Mouse (Mus musculus) forebrain, embryonic 10.5 days (tissue): ENCODE measurements around the gene Deup1. TPM values are rescaled to one million over a fixed set of nuclear protein-coding genes. Genes with fewer than 3 reads are reported as not detected.

Source experiments
- DNase-seq: peaks from one replicate; pipeline ENCODE4 v3.0.0-alpha.2; 2017; ENCODE audit warnings: low spot score; ENCODE audit errors: extremely low spot score
- H3K27ac ChIP-seq: fragments of 300-500 bp; sonication (generic); 2 replicates; pipeline ENCODE4 v1.5.1; 2016; ENCODE audit warnings: mild to moderate bottlenecking
- H3K27me3 ChIP-seq: fragments of 300-500 bp; sonication (generic); 2 replicates; pipeline ENCODE4 v1.6.1; 2016; ENCODE audit warnings: mild to moderate bottlenecking; ENCODE audit not compliant: poor library complexity, severe bottlenecking
- H3K36me3 ChIP-seq: fragments of 300-500 bp; sonication (generic); replicated peaks from 2 replicates; pipeline ENCODE4 v1.6.1; 2016; ENCODE audit warnings: mild to moderate bottlenecking, moderate library complexity
- H3K4me1 ChIP-seq: fragments of 300-500 bp; sonication (generic); 2 replicates; pipeline ENCODE4 v1.6.1; 2016
- H3K4me3 ChIP-seq: fragments of 300-500 bp; sonication (generic); 2 replicates; pipeline ENCODE4 v1.5.1; 2016; ENCODE audit warnings: mild to moderate bottlenecking, moderate library complexity
- H3K9me3 ChIP-seq: fragments of 300-500 bp; sonication (generic); 2 replicates; pipeline ENCODE4 v1.6.1; 2016; ENCODE audit warnings: mild to moderate bottlenecking, moderate library complexity
- WGBS: fragments of 180-500 bp; shearing (Covaris S2); methylation state at CpG from one replicate; pipeline ENCODE4 v1.1.7; 2016; 5-methylcytosine and 5-hydroxymethylcytosine counted together
- polyA plus RNA-seq: library from polyadenylated mRNA; unstranded; fragments of >200 nt; fragmentation: Nextera tagmentation; extraction: Ambion mirVana; gene quantifications from 2 replicates; pipeline ENCODE4 v1.2.1, GENCODE M21; 2016

Deup1 gene
- 1.0 and 1.3 TPM in 2 replicates for polyA plus RNA-seq

DNA sequence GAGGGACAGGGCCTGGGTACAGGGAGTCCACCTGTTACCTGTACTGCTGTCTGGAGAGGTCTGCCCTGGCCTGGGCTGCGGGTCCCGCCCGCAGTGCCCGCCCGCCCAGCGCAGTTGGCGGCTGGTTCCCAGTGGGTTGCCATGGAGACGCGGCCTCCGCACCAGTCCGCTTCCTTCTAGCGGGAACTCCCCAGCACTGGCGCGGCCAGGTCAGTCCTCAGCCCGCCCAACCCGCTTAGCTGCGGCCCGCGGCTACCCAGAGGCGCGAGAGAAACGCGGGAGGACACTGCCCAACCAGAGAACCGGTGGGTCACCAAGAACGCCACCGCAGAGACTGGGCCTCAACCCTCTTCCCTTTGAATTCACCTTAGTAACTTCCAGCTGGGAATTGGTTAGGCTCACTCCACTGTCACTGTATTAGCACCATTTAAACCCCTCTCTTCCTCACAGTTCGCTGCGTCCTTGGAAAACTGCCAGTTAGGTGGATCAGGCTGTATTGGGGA is at the start of gene Deup1:
TSS of gene Deup1 (minus strand) at position 149 of the 503 bp plus-strand sequence.
- 2% methylated on average over 28 of the region's 28 CpGs for WGBS
- DNase-seq: peak; percentile 67
- Histone ChIP-seq H3K27ac (peak within 1 kb of the TSS; percentile 75), H3K4me3 (peak within 1 kb of the TSS; percentile 51), H3K27me3 (peaks cover 3% of the 10 kb centered on the region), H3K9me3 (no peaks in the 10 kb centered on the region), H3K4me1 (peaks cover 16% of the 10 kb centered on the region), H3K36me3 (no peaks in the 10 kb centered on the region)

DNA sequence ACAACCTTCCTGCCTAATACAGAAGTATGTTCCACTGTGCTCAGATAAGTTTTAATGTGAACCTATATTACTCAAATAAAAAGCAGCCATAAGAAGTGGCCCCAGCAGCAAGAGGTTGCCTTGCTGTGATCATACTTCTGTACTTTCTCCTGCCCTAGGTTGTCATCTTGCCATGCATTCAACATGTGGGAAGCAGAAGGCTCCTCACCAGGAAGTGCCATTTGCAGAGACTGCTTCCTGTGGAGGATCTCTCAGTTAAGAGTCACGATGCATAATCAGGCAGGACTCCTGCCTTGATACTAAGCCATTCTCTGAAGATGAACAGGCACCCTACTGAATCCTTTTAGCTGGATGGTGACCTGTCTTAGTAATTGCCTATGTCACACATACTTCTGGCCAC is 44.5 kb upstream of the Deup1 start:
- H3K4me3 ChIP-seq: no peak overlapping the region
- H3K36me3 ChIP-seq: no peaks in the 10 kb centered on the region
- no peaks in the 10 kb centered on the region for H3K9me3 ChIP-seq
- H3K4me1 ChIP-seq: no peaks in the 10 kb centered on the region
- no peaks in the 10 kb centered on the region for H3K27me3 ChIP-seq
- H3K27ac ChIP-seq: no peak overlapping the region
- no peak for DNase-seq
- WGBS: 50% methylated on average over 1 of the region's 1 CpGs

DNA sequence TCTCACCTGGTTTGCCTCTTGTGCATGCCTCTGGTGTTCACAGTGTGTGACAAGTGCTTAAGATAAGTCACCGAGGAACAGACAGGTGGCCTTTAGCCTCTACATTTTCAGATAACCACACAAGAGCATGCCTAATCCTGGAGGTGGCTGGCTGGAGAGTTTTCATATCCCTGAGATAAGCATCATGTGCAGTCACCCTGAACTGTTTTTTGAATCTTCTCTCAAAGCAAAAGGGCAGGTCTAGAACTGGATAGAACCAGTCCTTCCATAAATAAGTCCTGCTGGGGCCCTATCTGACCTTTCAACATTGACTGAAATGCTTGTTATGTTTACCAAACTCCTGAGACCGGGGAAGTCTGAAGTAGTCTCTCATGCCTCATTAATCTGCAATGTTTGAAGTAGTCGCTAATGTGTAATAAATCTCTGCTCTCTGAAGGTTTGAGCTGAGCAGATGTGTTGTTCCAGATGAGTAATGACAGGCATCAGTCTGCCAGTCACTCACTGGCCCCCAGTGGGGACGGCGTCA is 42.3 kb upstream of the Deup1 start:
- 70% methylated on average over 5 of the region's 5 CpGs for WGBS
- Histone ChIP-seq H3K4me3 (no peak overlapping the region), H3K27me3 (no peaks in the 10 kb centered on the region), H3K36me3 (no peaks in the 10 kb centered on the region), H3K4me1 (no peaks in the 10 kb centered on the region), H3K27ac (no peak overlapping the region), H3K9me3 (no peaks in the 10 kb centered on the region)
- no peak for DNase-seq

DNA sequence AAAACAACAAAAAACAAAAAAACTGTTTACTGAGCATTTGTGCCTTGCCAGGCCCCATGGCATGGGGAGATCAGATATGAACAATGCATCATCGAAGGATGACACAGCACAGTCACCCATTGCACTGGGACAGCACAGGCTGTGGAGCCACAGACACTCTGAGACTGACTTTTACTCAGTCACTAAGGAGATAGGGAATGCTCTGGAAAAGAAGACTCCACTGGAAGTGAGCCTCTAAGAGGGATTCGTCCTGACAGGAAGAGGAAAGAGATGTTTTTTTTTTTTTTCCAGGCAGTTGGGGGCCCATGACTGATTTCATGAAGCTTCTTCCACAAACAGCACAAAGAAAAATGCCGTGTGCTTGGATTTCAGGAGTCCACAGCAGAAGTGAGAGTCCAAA is 41.7 kb upstream of the Deup1 start:
- H3K9me3 ChIP-seq: no peaks in the 10 kb centered on the region
- H3K27ac ChIP-seq: no peak overlapping the region
- WGBS: 80% methylated on average over 3 of the region's 3 CpGs
- H3K4me3 ChIP-seq: no peak overlapping the region
- no peaks in the 10 kb centered on the region for H3K4me1 ChIP-seq
- no peak for DNase-seq
- no peaks in the 10 kb centered on the region for H3K27me3 ChIP-seq
- H3K36me3 ChIP-seq: no peaks in the 10 kb centered on the region

GRCm38 (mm10) chr9:15664606-15665005 is 36.9 kb upstream of the Deup1 start:
- WGBS: 84% methylated on average over 7 of the region's 7 CpGs
- Histone ChIP-seq H3K4me3 (no peak overlapping the region), H3K27me3 (no peaks in the 10 kb centered on the region), H3K9me3 (no peaks in the 10 kb centered on the region), H3K36me3 (no peaks in the 10 kb centered on the region), H3K4me1 (no peaks in the 10 kb centered on the region), H3K27ac (no peak overlapping the region)
- no peak for DNase-seq

DNA sequence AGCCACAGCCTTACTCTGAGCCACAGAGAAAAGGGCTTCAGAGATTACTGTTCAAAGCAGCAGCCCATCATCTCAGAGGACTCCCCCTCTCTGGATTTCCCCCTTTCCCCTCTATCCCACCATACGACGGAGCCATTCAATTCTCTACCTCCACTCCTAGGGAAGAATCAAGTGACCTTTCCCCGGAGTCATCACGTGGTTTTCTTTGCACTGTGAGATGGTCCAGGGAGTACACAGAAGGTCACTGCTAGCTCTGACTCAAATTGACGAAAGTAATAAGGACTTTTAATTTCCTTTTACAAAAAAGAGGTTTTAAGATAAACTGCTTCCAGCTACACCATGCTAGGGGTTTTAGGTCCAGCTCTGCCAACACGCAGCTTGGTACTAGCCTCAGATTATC is 31.3 kb upstream of the Deup1 start:
- no peaks in the 10 kb centered on the region for H3K36me3 ChIP-seq
- H3K27me3 ChIP-seq: no peaks in the 10 kb centered on the region
- H3K9me3 ChIP-seq: peaks cover 8% of the 10 kb centered on the region; the same call in 1 of the 2 replicates
- H3K4me1 ChIP-seq: 0 out of 2 replicates have a peak, but pooled peaks cover 4% of the 10 kb centered on the region
- WGBS: 89% methylated on average over 6 of the region's 6 CpGs
- H3K4me3 ChIP-seq: no peak overlapping the region
- no peak for DNase-seq
- H3K27ac ChIP-seq: no peak overlapping the region

GRCm38 (mm10) chr9:15658236-15658785 is 30.6 kb upstream of the Deup1 start:
- WGBS: 61% methylated on average over 6 of the region's 6 CpGs

DNA sequence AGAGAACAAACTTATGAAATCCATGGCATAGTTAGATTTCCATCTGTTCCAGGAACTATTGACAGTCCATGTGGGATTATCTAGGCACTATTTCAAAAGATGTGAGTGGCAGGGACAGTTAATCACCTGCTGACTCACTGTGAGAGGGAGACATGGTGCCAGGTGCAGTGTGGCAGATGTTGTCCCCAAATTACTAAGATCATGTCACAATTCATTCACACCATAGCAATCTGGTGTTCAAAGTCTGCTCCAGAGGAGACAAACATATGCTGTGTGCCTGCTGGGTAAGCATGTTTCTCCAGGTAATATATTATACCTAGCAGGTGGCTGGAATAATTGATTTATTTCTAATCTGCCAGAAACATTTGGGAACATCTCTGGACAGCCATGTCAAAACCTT is 25.3 kb upstream of the Deup1 start:
- Histone ChIP-seq H3K27me3 (no peaks in the 10 kb centered on the region), H3K4me3 (no peak overlapping the region), H3K4me1 (peaks cover 6% of the 10 kb centered on the region; the same call in 1 of the 2 replicates), H3K27ac (no peak overlapping the region), H3K9me3 (peaks cover 9% of the 10 kb centered on the region; the same call in 1 of the 2 replicates), H3K36me3 (no peaks in the 10 kb centered on the region)
- no peak for DNase-seq

More at GRCm38 (mm10) chr9:15658236-15658785, 30.6 kb upstream of the Deup1 start:
- Histone ChIP-seq H3K36me3 (no peaks in the 10 kb centered on the region), H3K4me3 (no peak overlapping the region), H3K27me3 (no peaks in the 10 kb centered on the region), H3K27ac (no peak overlapping the region), H3K9me3 (peaks cover 9% of the 10 kb centered on the region; the same call in 1 of the 2 replicates), H3K4me1 (0 out of 2 replicates have a peak, but pooled peaks cover 4% of the 10 kb centered on the region)
- no peak for DNase-seq

DNA sequence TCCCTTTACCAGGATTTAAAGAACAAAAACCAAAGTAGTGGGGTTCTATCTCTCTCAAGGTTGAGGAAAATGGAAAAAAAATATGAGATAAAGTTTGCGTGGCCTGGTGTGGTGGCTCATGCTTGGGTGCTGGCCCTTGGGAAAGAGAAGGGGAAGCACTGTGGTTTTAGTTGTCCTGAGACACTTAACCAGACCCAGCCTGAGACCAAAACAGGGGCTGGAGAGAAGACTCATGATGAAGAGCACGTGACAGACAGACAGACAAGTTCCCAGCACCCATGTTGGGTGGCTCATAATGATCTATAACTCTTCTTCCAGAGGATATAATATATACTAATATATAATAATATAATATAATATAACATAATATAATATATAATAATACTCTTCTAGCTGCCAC is 22.2 kb upstream of the Deup1 start:
- H3K27ac ChIP-seq: no peak overlapping the region
- H3K9me3 ChIP-seq: peaks cover 8% of the 10 kb centered on the region; the same call in 1 of the 2 replicates
- no peak overlapping the region for H3K4me3 ChIP-seq
- H3K4me1 ChIP-seq: peaks cover 6% of the 10 kb centered on the region; the same call in 1 of the 2 replicates
- WGBS: 90% methylated on average over 2 of the region's 2 CpGs
- H3K27me3 ChIP-seq: no peaks in the 10 kb centered on the region
- H3K36me3 ChIP-seq: no peaks in the 10 kb centered on the region
- no peak for DNase-seq

GRCm38 (mm10) chr9:15627384-15627783 is 349 bp downstream of the Deup1 start:
- H3K36me3 ChIP-seq: no peaks in the 10 kb centered on the region
- peak overlapping the region; percentile 51 for H3K4me3 ChIP-seq
- peaks cover 3% of the 10 kb centered on the region for H3K27me3 ChIP-seq
- no peak for DNase-seq
- H3K9me3 ChIP-seq: no peaks in the 10 kb centered on the region
- peak overlapping the region; percentile 75 for H3K27ac ChIP-seq
- WGBS: 15% methylated on average over 5 of the region's 5 CpGs
- peaks cover 16% of the 10 kb centered on the region for H3K4me1 ChIP-seq

- DNase-seq: no peak
These were observed 3.0 kb downstream of the Deup1 start for GRCm38 (mm10) chr9:15624739-15625138.

DNA sequence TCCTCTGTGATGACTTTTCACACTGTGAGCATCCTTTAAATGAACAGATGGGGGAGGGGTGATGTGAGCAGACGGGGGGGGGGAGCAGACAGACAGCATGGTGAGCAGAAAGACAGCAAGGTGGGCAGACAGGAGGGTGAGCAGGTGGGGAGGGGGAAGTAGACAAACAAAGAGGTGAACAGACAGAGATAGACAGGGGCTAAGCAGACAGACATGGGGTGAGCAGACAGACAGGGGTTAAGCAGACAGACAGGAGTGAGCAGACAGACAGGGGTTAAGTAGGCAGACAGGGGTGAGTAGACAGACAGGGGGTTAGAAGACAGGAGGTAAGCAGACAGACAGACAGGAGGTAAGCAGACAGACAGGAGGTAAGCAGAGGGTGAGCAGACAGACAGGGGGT is 8.0 kb downstream of the Deup1 start:
- H3K9me3 ChIP-seq: no peaks in the 10 kb centered on the region
- no peaks in the 10 kb centered on the region for H3K36me3 ChIP-seq
- H3K27ac ChIP-seq: no peak overlapping the region
- H3K4me1 ChIP-seq: peaks cover 7% of the 10 kb centered on the region; the same call in 1 of the 2 replicates
- H3K4me3 ChIP-seq: no peak overlapping the region
- H3K27me3 ChIP-seq: no peaks in the 10 kb centered on the region
- 67% methylated on average over 1 of the region's 1 CpGs for WGBS
- DNase-seq: no peak

More at GRCm38 (mm10) chr9:15624739-15625138, 3.0 kb downstream of the Deup1 start:
- Histone ChIP-seq H3K4me3 (no peak overlapping the region), H3K27me3 (peaks cover 3% of the 10 kb centered on the region), H3K27ac (no peak overlapping the region), H3K9me3 (no peaks in the 10 kb centered on the region), H3K4me1 (peaks cover 16% of the 10 kb centered on the region), H3K36me3 (no peaks in the 10 kb centered on the region)
- WGBS: 70% methylated on average over 3 of the region's 3 CpGs

- Histone ChIP-seq H3K4me1 (peaks cover 7% of the 10 kb centered on the region; the same call in 1 of the 2 replicates), H3K27ac (no peak overlapping the region), H3K36me3 (no peaks in the 10 kb centered on the region), H3K27me3 (no peaks in the 10 kb centered on the region), H3K9me3 (no peaks in the 10 kb centered on the region), H3K4me3 (no peak overlapping the region)
- DNase-seq: no peak
- 64% methylated on average over 10 of the region's 10 CpGs for WGBS
These were observed 8.6 kb downstream of the Deup1 start for GRCm38 (mm10) chr9:15619020-15619590.
